Mouse (Mus musculus): ENCODE data around the gene Rnf24.

DNA sequence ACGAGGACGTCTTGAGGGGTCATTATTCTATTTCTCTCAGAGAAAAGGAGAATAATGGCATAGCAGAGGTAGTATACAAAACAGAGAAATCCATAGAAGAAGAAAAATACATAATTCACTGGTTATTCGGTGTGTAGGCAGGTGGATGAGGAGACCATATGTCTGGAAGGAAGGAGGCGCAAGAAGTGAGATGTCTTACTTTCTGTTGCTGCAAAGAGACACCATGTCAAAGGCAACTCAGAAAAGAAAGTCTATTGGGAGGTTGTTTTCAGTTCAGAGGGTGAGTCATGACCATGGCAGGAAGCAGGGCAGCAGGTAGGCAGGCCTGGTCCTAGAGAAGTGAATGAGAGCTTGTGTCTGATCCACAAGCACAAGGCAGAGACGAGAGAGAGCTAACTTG lies 26.2 kb upstream of the Rnf24 start:
- TF ChIP-seq CTCF (IDR thresholded peaks at IDR 0.05; ENCODE audit: control insufficient read depth, insufficient read depth, insufficient read length) (no peak), USF1 (IDR thresholded peaks at IDR 0.05; ENCODE audit: low read depth) (no peak), CEBPB (IDR thresholded peaks at IDR 0.05; ENCODE audit: low read depth) (no peak), MAX (IDR thresholded peaks at IDR 0.05) (no peak), FOSL1 (IDR thresholded peaks at IDR 0.05; ENCODE audit: insufficient read depth, low read length, poor library complexity, severe bottlenecking) (no peak)
